ENCODE assay signal across 11 mouse cellular contexts in genomic region chr6:38359736-38360499, GRCm38 (mm10). TPM values are rescaled to one million over a fixed set of nuclear protein-coding genes. Genes with fewer than 3 reads are reported as not detected.
DNase-seq lines count a peak whose midpoint lies in the region; ATAC-seq and TF ChIP-seq lines count a peak whose summit lies in the region.
"Had no signal": no experiment of that assay in that cellular context is flagged by ENCODE, and none has a peak within 500 bp of the region (broad histone marks: within the 10 kb centered on the region; RNA-seq: fewer than 3 reads in every experiment).

No protein-coding gene starts in this region.

- peaks cover 3% of the 10 kb centered on the region for H3K27me3 ChIP-seq in intestine, embryonic 15.5 days (replicated peaks)
- no peaks in the 10 kb centered on the region; the same call in 1 of the 2 replicates for H3K27me3 ChIP-seq in intestine, embryonic 16.5 days (replicated peaks; ENCODE audit: control insufficient read depth, insufficient read depth, low read length)
- H3K27me3 ChIP-seq in G1E (ENCODE audit: insufficient read depth, low read length) = no peaks in the 10 kb centered on the region
- no peaks in the 10 kb centered on the region for H3K27me3 ChIP-seq in liver, embryonic 11.5 days (replicated peaks; ENCODE audit: control insufficient read depth, insufficient read depth, low read length)
- peaks cover 9% of the 10 kb centered on the region for H3K27me3 ChIP-seq in heart, embryonic 11.5 days (ENCODE audit: control insufficient read depth, insufficient read depth, low read length)
- peaks cover 10% of the 10 kb centered on the region; the same call in 1 of the 2 replicates for H3K27me3 ChIP-seq in midbrain, postnatal 0 days (ENCODE audit: insufficient read depth, low read length)

- H3K4me3 ChIP-seq in intestine, embryonic 15.5 days (replicated peaks) = no peak overlapping the region
- H3K4me3 ChIP-seq in intestine, embryonic 16.5 days (ENCODE audit: low read length) = no peak overlapping the region
- H3K4me3 ChIP-seq in G1E (ENCODE audit: low read depth, low read length) = peak overlapping the region; percentile 33; the same call in 1 of the 2 replicates
- H3K4me3 ChIP-seq in liver, embryonic 11.5 days (ENCODE audit: low read depth, low read length) = no peak overlapping the region
- H3K4me3 ChIP-seq in heart, embryonic 11.5 days (ENCODE audit: low read depth, low read length) = no peak overlapping the region
- H3K4me3 ChIP-seq in midbrain, postnatal 0 days (ENCODE audit: low read depth, low read length) = no peak overlapping the region
- H3K4me3 ChIP-seq: gastrocnemius, adult 2 months had no signal

- H3K27ac ChIP-seq in intestine, embryonic 15.5 days = no peak overlapping the region
- no peak overlapping the region for H3K27ac ChIP-seq in intestine, embryonic 16.5 days (ENCODE audit: low read length)
- H3K27ac ChIP-seq in liver, embryonic 11.5 days (ENCODE audit: low read depth, low read length) = peak overlapping the region; percentile 34
- no peak overlapping the region for H3K27ac ChIP-seq in heart, embryonic 11.5 days (ENCODE audit: low read depth, low read length)
- no peak overlapping the region for H3K27ac ChIP-seq in midbrain, postnatal 0 days (ENCODE audit: low read depth, low read length)
- H3K27ac ChIP-seq: gastrocnemius, adult 2 months; hindbrain, embryonic 14.5 days had no signal

- DNase-seq in G1E (ENCODE audit: low spot score) = peak; percentile 46
- DNase-seq in liver, embryonic 11.5 days (ENCODE audit: low spot score) = no peak
- DNase-seq in embryo, embryonic 10 days (ENCODE audit: low spot score) = no peak
- DNase-seq in midbrain, postnatal 0 days (ENCODE audit: low spot score) = no peak
- DNase-seq: gastrocnemius, adult 2 months; layer of hippocampus, postnatal 36 days had no signal

- TF ChIP-seq CTCF in G1E (IDR thresholded peaks at IDR 0.05; ENCODE audit: low read depth, low read length) = no peak
- no peak for TF ChIP-seq CTCF in midbrain, postnatal 0 days (IDR thresholded peaks at IDR 0.05)

- no peaks in the 10 kb centered on the region for H3K9me3 ChIP-seq in intestine, embryonic 15.5 days
- no peaks in the 10 kb centered on the region for H3K9me3 ChIP-seq in intestine, embryonic 16.5 days (ENCODE audit: control insufficient read depth, low read length)
- H3K9me3 ChIP-seq in G1E (replicated peaks) = no peaks in the 10 kb centered on the region
- H3K9me3 ChIP-seq in liver, embryonic 11.5 days (ENCODE audit: control insufficient read depth, low read length) = no peaks in the 10 kb centered on the region
- no peaks in the 10 kb centered on the region for H3K9me3 ChIP-seq in heart, embryonic 11.5 days (replicated peaks; ENCODE audit: control insufficient read depth, low read length)
- no peaks in the 10 kb centered on the region for H3K9me3 ChIP-seq in midbrain, postnatal 0 days (ENCODE audit: low read length)

- no peak overlapping the region for H3K9ac ChIP-seq in intestine, embryonic 15.5 days
- no peak overlapping the region for H3K9ac ChIP-seq in intestine, embryonic 16.5 days (ENCODE audit: low read depth, low read length)
- no peak overlapping the region for H3K9ac ChIP-seq in liver, embryonic 11.5 days (ENCODE audit: low read depth, low read length)
- no peak overlapping the region for H3K9ac ChIP-seq in heart, embryonic 11.5 days (ENCODE audit: low read depth, low read length)
- H3K9ac ChIP-seq in midbrain, postnatal 0 days (replicated peaks; ENCODE audit: low read length, poor library complexity, severe bottlenecking) = no peak overlapping the region
- H3K9ac ChIP-seq: hindbrain, embryonic 14.5 days had no signal

- ATAC-seq in intestine, embryonic 15.5 days = peak; percentile 53; the same call in 1 of the 2 replicates
- ATAC-seq in intestine, embryonic 16.5 days = no peak
- peak; percentile 75 for ATAC-seq in G1E (ENCODE audit: extremely low read depth, insufficient number of reproducible peaks, low FRiP score, poor library complexity, severe bottlenecking)
- ATAC-seq in liver, embryonic 11.5 days (replicated peaks; ENCODE audit: low FRiP score) = peak; percentile 78
- ATAC-seq in neutrophil, adult 5-6 weeks (ENCODE audit: extremely low read depth, insufficient number of reproducible peaks, low FRiP score, poor library complexity, severe bottlenecking) = peak; percentile 95
- ATAC-seq in heart, embryonic 11.5 days (replicated peaks; ENCODE audit: insufficient number of reproducible peaks, low FRiP score, low TSS enrichment) = no peak
- ATAC-seq in midbrain, postnatal 0 days (ENCODE audit: low FRiP score) = no peak

- 80% methylated on average over 12 of the region's 12 CpGs for WGBS in intestine, embryonic 15.5 days
- WGBS in intestine, embryonic 16.5 days = 82% methylated on average over 12 of the region's 12 CpGs
- 58% methylated on average over 12 of the region's 12 CpGs for WGBS in liver, embryonic 11.5 days
- 76% methylated on average over 12 of the region's 12 CpGs for WGBS in heart, embryonic 11.5 days (ENCODE audit: insufficient replicate concordance)
- WGBS in midbrain, postnatal 0 days = 88% methylated on average over 12 of the region's 12 CpGs

- no peak overlapping the region for H3K4me2 ChIP-seq in intestine, embryonic 15.5 days (replicated peaks)
- H3K4me2 ChIP-seq in intestine, embryonic 16.5 days (ENCODE audit: low read depth, low read length) = no peak overlapping the region
- H3K4me2 ChIP-seq in liver, embryonic 11.5 days = peak overlapping the region; percentile 8; the same call in 1 of the 2 replicates
- H3K4me2 ChIP-seq in heart, embryonic 11.5 days = no peak overlapping the region
- H3K4me2 ChIP-seq in midbrain, postnatal 0 days (ENCODE audit: low read depth, low read length, poor library complexity, severe bottlenecking) = no peak overlapping the region
- H3K4me2 ChIP-seq: hindbrain, embryonic 14.5 days had no signal

- H3K36me3 ChIP-seq in intestine, embryonic 15.5 days = no peaks in the 10 kb centered on the region
- H3K36me3 ChIP-seq in intestine, embryonic 16.5 days (ENCODE audit: control insufficient read depth, insufficient read depth, low read length) = no peaks in the 10 kb centered on the region
- no peaks in the 10 kb centered on the region for H3K36me3 ChIP-seq in G1E (replicated peaks)
- no peaks in the 10 kb centered on the region for H3K36me3 ChIP-seq in liver, embryonic 11.5 days (ENCODE audit: control insufficient read depth, insufficient read depth, low read length)
- H3K36me3 ChIP-seq in heart, embryonic 11.5 days (ENCODE audit: control insufficient read depth, insufficient read depth, low read length) = no peaks in the 10 kb centered on the region
- H3K36me3 ChIP-seq in midbrain, postnatal 0 days (ENCODE audit: insufficient read depth, low read length) = no peaks in the 10 kb centered on the region

- H3K4me1 ChIP-seq in intestine, embryonic 15.5 days (replicated peaks) = peaks cover 2% of the 10 kb centered on the region; the same call in 1 of the 2 replicates
- H3K4me1 ChIP-seq in intestine, embryonic 16.5 days (ENCODE audit: control insufficient read depth, insufficient read depth, low read length) = peaks cover 11% of the 10 kb centered on the region
- peaks cover 59% of the 10 kb centered on the region for H3K4me1 ChIP-seq in G1E (ENCODE audit: insufficient read depth, low read depth, low read length)
- H3K4me1 ChIP-seq in liver, embryonic 11.5 days (replicated peaks; ENCODE audit: control insufficient read depth, insufficient read depth, low read length) = peaks cover 37% of the 10 kb centered on the region
- peaks cover 6% of the 10 kb centered on the region; the same call in 1 of the 2 replicates for H3K4me1 ChIP-seq in heart, embryonic 11.5 days (ENCODE audit: control insufficient read depth, insufficient read depth, low read length)
- no peaks in the 10 kb centered on the region for H3K4me1 ChIP-seq in midbrain, postnatal 0 days (ENCODE audit: insufficient read depth, low read length)

RNA-seq across cellular contexts. Expression of gene Zc3hav1, which starts 5.5 kb away (rescaled TPM):
- polyA plus RNA-seq in intestine, embryonic 15.5 days (2015; fragmentation: Nextera tagmentation; extraction: Ambion mirVana) = 13.9 and 15.2 TPM in 2 replicates
- 15.5 and 16.5 TPM in 2 replicates for polyA plus RNA-seq in intestine, embryonic 16.5 days (2015; fragmentation: Nextera tagmentation; extraction: Ambion mirVana)
- total RNA-seq in G1E (2014; fragmentation: Nextera tagmentation) (210 and 217 TPM in 2 replicates), G1E (2017) (107 and 112 TPM in 2 replicates)
- polyA plus RNA-seq in G1E (2012) = 44.0 and 45.8 TPM in 2 replicates
- polyA plus RNA-seq in liver, embryonic 11.5 days (2014; fragmentation: Nextera tagmentation; extraction: Ambion mirVana) = 28.4 and 31.3 TPM in 2 replicates
- 141 and 159 TPM in 2 replicates for total RNA-seq in neutrophil, adult 5-6 weeks (2017)
- 8.0 and 11.3 TPM in 2 replicates for polyA plus RNA-seq in heart, embryonic 11.5 days (2014; fragmentation: Nextera tagmentation; extraction: Ambion mirVana)
- 3.5 and 4.5 TPM in 2 replicates for total RNA-seq in midbrain, postnatal 0 days (2014; rRNA removed)
- 2.1 and 2.4 TPM in 2 replicates for polyA plus RNA-seq in midbrain, postnatal 0 days (2015; fragmentation: Nextera tagmentation; extraction: Ambion mirVana)

RNA-seq across cellular contexts. Expression of gene Ttc26, which starts 21.4 kb away (rescaled TPM):
- 3.8 and 4.0 TPM in 2 replicates for polyA plus RNA-seq in intestine, embryonic 15.5 days (2015; fragmentation: Nextera tagmentation; extraction: Ambion mirVana)
- polyA plus RNA-seq in intestine, embryonic 16.5 days (2015; fragmentation: Nextera tagmentation; extraction: Ambion mirVana) = 2.5 and 3.2 TPM in 2 replicates
- total RNA-seq in G1E (2014; fragmentation: Nextera tagmentation) (6.1 and 6.5 TPM in 2 replicates), G1E (2017) (2.7 and 5.9 TPM in 2 replicates)
- 0.31 and 0.89 TPM in 2 replicates for polyA plus RNA-seq in G1E (2012)
- polyA plus RNA-seq in liver, embryonic 11.5 days (2014; fragmentation: Nextera tagmentation; extraction: Ambion mirVana) = 3.3 and 3.8 TPM in 2 replicates
- not detected in 2 replicates for total RNA-seq in neutrophil, adult 5-6 weeks (2017)
- polyA plus RNA-seq in heart, embryonic 11.5 days (2014; fragmentation: Nextera tagmentation; extraction: Ambion mirVana) = 3.3 and 3.6 TPM in 2 replicates
- total RNA-seq in midbrain, postnatal 0 days (2014; rRNA removed) = 7.5 and 8.6 TPM in 2 replicates
- 2.8 and 3.3 TPM in 2 replicates for polyA plus RNA-seq in midbrain, postnatal 0 days (2015; fragmentation: Nextera tagmentation; extraction: Ambion mirVana)

Comparison
In these comparisons a context has a peak if more than half of its experiments do, and no peak if none do; other contexts are left out.
1. ATAC-seq: peak in intestine, embryonic 15.5 days (single experiment), G1E (single experiment), liver, embryonic 11.5 days (single experiment) and neutrophil, adult 5-6 weeks (single experiment); none in intestine, embryonic 16.5 days (single experiment), heart, embryonic 11.5 days (single experiment) and midbrain, postnatal 0 days (single experiment).